Mouse (Mus musculus) stomach, embryonic 16.5 days (tissue): ENCODE measurements around the gene Wdr34. TPM values are rescaled to one million over a fixed set of nuclear protein-coding genes. Genes with fewer than 3 reads are reported as not detected.

ENCODE experiments used
- ATAC-seq: fragments of 200-750 bp; cut with Nextera tagmentation; 2 replicates; pipeline ENCODE4 v1.8.0; 2017; ENCODE audit warnings: moderate number of reproducible peaks, moderate TSS enrichment; ENCODE audit not compliant: insufficient read depth, low FRiP score
- H3K27ac ChIP-seq: fragments of 300-500 bp; sonication (generic); 2 replicates; pipeline ENCODE4 v1.5.1; 2014; ENCODE audit warnings: low read length
- H3K27me3 ChIP-seq: fragments of 300-500 bp; sonication (generic); 2 replicates; pipeline ENCODE4 v1.6.1; 2014; ENCODE audit warnings: low read length, control low read depth, mixed read lengths; ENCODE audit not compliant: control insufficient read depth, insufficient read depth
- H3K36me3 ChIP-seq: fragments of 300-500 bp; sonication (generic); 2 replicates; pipeline ENCODE4 v1.6.1; 2014; ENCODE audit warnings: low read length; ENCODE audit not compliant: control insufficient read depth, insufficient read depth
- H3K4me1 ChIP-seq: fragments of 300-500 bp; sonication (generic); 2 replicates; pipeline ENCODE4 v1.6.1; 2014; ENCODE audit warnings: low read length, control low read depth, mixed read lengths; ENCODE audit not compliant: control insufficient read depth, insufficient read depth
- H3K4me2 ChIP-seq: fragments of 300-500 bp; sonication (generic); 2 replicates; pipeline ENCODE4 v1.6.1; 2014; ENCODE audit warnings: low read depth, low read length, mixed read lengths
- H3K4me3 ChIP-seq: fragments of 300-500 bp; sonication (generic); replicated peaks from 2 replicates; pipeline ENCODE4 v1.5.1; 2014; ENCODE audit warnings: mild to moderate bottlenecking, low read length
- H3K9ac ChIP-seq: fragments of 300-500 bp; sonication (generic); 2 replicates; pipeline ENCODE4 v1.6.1; 2014; ENCODE audit warnings: low read length
- H3K9me3 ChIP-seq: fragments of 300-500 bp; sonication (generic); replicated peaks from 2 replicates; pipeline ENCODE4 v1.6.1; 2016; ENCODE audit warnings: low read length, control low read depth; ENCODE audit not compliant: control insufficient read depth
- WGBS: fragments of 180-500 bp; shearing (Covaris S2); extraction: QIAGEN DNeasy Blood & Tissue Kit; methylation state at CpG from one replicate; pipeline ENCODE4 v1.1.7; 2014; 5-methylcytosine and 5-hydroxymethylcytosine counted together
- polyA plus RNA-seq: library from polyadenylated mRNA; unstranded; fragments of >200 nt; fragmentation: Nextera tagmentation; extraction: Ambion mirVana; gene quantifications from 2 replicates; pipeline ENCODE4 v1.2.1, GENCODE M21; 2015

Gene Wdr34
- polyA plus RNA-seq, 1 experiment from 2014 or later, result 26.1 TPM

GRCm38 (mm10) chr2:30072875-30073274 is 24.2 kb upstream of the Wdr34 start:
- H3K4me3 ChIP-seq, result no peak overlapping the region
- 75% methylated on average over 7 of the region's 7 CpGs for WGBS
- no peaks in the 10 kb centered on the region for H3K27me3 ChIP-seq
- H3K4me1 ChIP-seq, result peaks cover 6% of the 10 kb centered on the region; the same call in 1 of the 2 replicates
- no peaks in the 10 kb centered on the region; the same call in 1 of the 2 replicates for H3K36me3 ChIP-seq
- no peaks in the 10 kb centered on the region for H3K9me3 ChIP-seq
- no peak for ATAC-seq
- no peak overlapping the region for H3K4me2 ChIP-seq
- H3K9ac ChIP-seq, result no peak overlapping the region
- no peak overlapping the region for H3K27ac ChIP-seq

GRCm38 (mm10) chr2:30067962-30068361 is 19.3 kb upstream of the Wdr34 start:
- H3K9ac ChIP-seq, result peak overlapping the region; percentile 99
- no peaks in the 10 kb centered on the region for H3K9me3 ChIP-seq
- H3K4me2 ChIP-seq, result peak overlapping the region; percentile 74
- no peaks in the 10 kb centered on the region for H3K27me3 ChIP-seq
- 19% methylated on average over 7 of the region's 7 CpGs for WGBS
- H3K4me3 ChIP-seq, result peak overlapping the region; percentile 99
- H3K4me1 ChIP-seq, result peaks cover 30% of the 10 kb centered on the region
- H3K27ac ChIP-seq, result no peak overlapping the region
- no peaks in the 10 kb centered on the region; the same call in 1 of the 2 replicates for H3K36me3 ChIP-seq
- ATAC-seq, result no peak

DNA sequence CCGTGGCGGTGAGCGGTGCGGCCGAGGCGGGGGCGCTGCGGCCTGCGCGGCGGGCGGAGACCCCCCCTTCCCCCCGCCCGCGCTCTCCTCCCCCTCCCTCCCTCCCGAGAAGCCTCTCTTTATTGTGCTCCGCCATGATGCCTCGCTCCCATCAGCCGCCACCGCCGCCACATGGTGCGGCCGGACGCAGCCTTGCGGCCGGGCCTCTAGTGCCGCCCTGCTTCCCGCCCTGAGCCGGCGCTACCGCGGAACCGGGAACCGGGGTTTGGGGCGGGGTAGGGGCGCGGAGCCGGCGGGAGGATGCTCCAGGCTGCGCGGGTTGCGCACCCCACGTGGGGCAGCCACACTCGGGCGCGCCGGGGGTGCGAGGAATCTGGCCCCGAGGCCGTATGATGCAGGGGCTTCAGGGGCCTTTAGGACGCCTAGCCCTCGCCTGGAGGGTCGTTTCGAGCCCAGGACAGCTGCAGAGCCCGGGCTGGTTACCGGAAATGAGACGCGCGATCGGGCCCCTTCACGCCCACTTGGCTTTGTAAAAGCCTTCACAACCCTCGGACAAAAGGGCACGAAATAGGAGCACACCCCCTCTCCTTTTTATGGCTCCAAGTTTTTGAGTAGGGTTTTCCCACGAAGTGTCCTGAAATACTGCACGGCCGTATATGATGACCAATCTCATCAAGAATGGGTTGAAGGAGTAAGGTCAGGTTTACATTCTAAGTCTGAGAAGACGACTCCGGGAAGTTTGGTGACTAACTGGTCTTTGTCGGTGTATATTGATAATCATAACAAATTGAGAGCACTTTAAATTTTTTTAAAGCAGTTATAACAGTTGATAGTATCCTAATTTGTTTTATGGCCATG is 18.6 kb upstream of the Wdr34 start:
- ATAC-seq, result peak; percentile 4; the same call in 1 of the 2 replicates
- H3K36me3 ChIP-seq, result no peaks in the 10 kb centered on the region; the same call in 1 of the 2 replicates
- peak overlapping the region; percentile 99 for H3K27ac ChIP-seq
- no peaks in the 10 kb centered on the region for H3K27me3 ChIP-seq
- no peaks in the 10 kb centered on the region for H3K9me3 ChIP-seq
- peaks cover 30% of the 10 kb centered on the region for H3K4me1 ChIP-seq
- H3K4me3 ChIP-seq, result peak overlapping the region; percentile 99
- peak overlapping the region; percentile 99 for H3K9ac ChIP-seq
- peak overlapping the region; percentile 74 for H3K4me2 ChIP-seq
- WGBS, result under 1% methylated on average over 48 of the region's 69 CpGs

- no peaks in the 10 kb centered on the region; the same call in 1 of the 2 replicates for H3K36me3 ChIP-seq
- H3K4me2 ChIP-seq, result peak overlapping the region; percentile 61
- H3K9ac ChIP-seq, result peak overlapping the region; percentile 99
- peaks cover 30% of the 10 kb centered on the region for H3K4me1 ChIP-seq
- peak overlapping the region; percentile 99 for H3K27ac ChIP-seq
- no peaks in the 10 kb centered on the region for H3K27me3 ChIP-seq
- no peaks in the 10 kb centered on the region for H3K9me3 ChIP-seq
- under 1% methylated on average over 79 of the region's 101 CpGs for WGBS
- H3K4me3 ChIP-seq, result peak overlapping the region; percentile 99
- peak; percentile 94 for ATAC-seq
These were observed 17.6 kb upstream of the Wdr34 start for GRCm38 (mm10) chr2:30066046-30066901.

GRCm38 (mm10) chr2:30064298-30064697 is 15.6 kb upstream of the Wdr34 start:
- 41% methylated on average over 3 of the region's 3 CpGs for WGBS
- Histone ChIP-seq H3K27me3 (no peaks in the 10 kb centered on the region), H3K4me3 (peak overlapping the region; percentile 63), H3K9me3 (no peaks in the 10 kb centered on the region), H3K9ac (peak overlapping the region; percentile 85), H3K36me3 (no peaks in the 10 kb centered on the region; the same call in 1 of the 2 replicates), H3K4me1 (peaks cover 30% of the 10 kb centered on the region), H3K27ac (peak overlapping the region; percentile 97), H3K4me2 (peak overlapping the region; percentile 77)
- ATAC-seq, result no peak

DNA sequence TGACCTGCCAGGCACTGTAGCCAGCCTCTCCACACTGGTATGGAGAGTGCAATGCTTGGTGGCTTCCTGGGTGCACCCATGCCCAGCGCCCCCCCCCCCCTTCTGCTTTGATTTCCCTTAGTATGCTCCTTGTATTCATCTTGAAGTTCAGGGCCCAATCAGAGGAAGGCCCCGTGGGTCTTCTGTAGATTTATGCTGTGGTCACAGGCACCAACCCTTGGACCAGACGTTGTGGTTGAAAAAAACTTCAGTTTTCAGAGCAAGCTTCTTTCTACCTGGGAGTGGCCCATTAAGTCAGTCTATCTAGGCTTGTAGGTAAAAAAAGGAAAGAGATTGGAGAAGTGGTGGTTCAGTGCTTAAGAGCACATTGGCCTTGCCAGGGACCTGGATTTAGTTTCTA is 15.1 kb upstream of the Wdr34 start:
- Histone ChIP-seq H3K27me3 (no peaks in the 10 kb centered on the region), H3K9ac (peak overlapping the region; percentile 85), H3K36me3 (no peaks in the 10 kb centered on the region; the same call in 1 of the 2 replicates), H3K4me3 (peak overlapping the region; percentile 63), H3K27ac (peak overlapping the region; percentile 97), H3K4me2 (peak overlapping the region; percentile 77), H3K9me3 (no peaks in the 10 kb centered on the region), H3K4me1 (peaks cover 30% of the 10 kb centered on the region)
- 15% methylated on average over 3 of the region's 3 CpGs for WGBS
- no peak for ATAC-seq

DNA sequence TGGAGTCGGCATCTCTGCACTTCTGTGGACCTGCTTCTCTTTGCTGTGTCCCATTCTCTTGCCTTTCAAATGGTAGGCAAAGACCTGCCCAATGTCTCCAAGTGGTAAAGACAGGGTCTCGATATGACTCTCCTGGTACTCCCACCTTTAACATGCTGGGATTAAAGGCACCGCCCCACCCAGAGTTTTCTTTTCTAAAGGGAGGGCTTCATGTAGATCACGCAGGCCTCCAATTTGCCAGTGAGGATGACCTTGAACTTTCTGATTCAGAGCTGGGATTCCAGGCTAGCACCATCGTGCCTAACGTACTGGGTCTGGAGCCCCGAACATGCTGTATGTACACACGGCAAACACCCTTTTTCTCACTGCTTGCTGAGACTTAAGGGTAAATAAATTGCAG is 14.6 kb upstream of the Wdr34 start:
- Histone ChIP-seq H3K27ac (peak overlapping the region; percentile 97), H3K27me3 (no peaks in the 10 kb centered on the region), H3K9ac (peak overlapping the region; percentile 85), H3K9me3 (no peaks in the 10 kb centered on the region), H3K4me1 (peaks cover 25% of the 10 kb centered on the region), H3K36me3 (no peaks in the 10 kb centered on the region), H3K4me2 (peak overlapping the region; percentile 77), H3K4me3 (peak overlapping the region; percentile 63)
- 4% methylated on average over 8 of the region's 8 CpGs for WGBS
- ATAC-seq, result no peak

DNA sequence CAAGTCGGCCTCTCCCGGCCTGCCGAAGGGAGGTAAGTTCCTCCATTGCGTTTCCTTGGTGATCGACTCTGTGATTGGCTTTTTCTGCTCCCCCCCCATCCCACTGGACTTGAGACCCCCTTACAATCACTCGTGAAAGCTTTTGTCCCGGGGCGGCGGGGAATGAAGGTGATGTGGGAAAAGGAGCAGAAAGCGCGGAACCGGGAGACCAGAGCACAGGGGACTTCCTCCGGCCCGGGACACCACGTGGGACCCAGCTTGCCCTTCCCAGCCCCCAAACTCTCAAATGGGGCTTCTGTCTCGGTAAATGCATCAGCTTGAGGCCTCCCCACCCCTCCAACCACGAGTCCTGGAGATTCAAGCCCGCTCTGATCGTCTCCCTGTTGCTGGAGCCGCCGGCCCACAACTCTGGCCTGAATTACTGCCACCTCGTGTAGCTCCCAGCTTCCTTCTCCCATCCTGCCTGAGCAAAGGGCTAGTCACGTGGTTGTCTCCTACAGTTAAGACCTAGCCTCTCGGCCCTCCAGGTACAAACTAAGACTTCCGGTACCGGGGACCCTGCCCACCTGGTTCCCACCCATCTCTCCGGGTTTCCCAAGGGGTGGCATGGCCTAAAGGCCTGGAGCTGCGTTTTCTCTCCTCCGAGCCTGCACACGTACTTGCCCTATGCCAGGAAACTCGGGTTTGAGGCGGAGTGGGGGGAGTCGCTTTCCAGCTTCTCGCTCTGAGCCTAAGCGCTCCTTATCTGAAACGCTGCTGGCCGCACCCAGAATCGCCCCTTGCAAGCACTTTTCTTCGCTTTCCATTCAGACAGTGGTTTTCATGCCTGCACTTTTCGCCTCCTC is 13.8 kb upstream of the Wdr34 start:
- Histone ChIP-seq H3K4me3 (peak overlapping the region; percentile 63), H3K27ac (peak overlapping the region; percentile 97), H3K27me3 (no peaks in the 10 kb centered on the region), H3K9ac (peak overlapping the region; percentile 85), H3K36me3 (no peaks in the 10 kb centered on the region), H3K9me3 (no peaks in the 10 kb centered on the region), H3K4me1 (peaks cover 24% of the 10 kb centered on the region), H3K4me2 (peak overlapping the region; percentile 77)
- WGBS, result under 1% methylated on average over 40 of the region's 40 CpGs
- peak; percentile 50 for ATAC-seq
